Mouse (Mus musculus) layer of hippocampus, adult 18-20 months (tissue): ENCODE data around the gene Tmem231. TPM values are rescaled to one million over a fixed set of nuclear protein-coding genes. Genes with fewer than 3 reads are reported as not detected.

Experiments used
- DNase-seq, 2 experiments: peaks; one replicate each; pipeline ENCODE4 v3.0.0; 2022; ENCODE audit warnings: low spot score in 2 of 2
- long read RNA-seq: library from polyadenylated mRNA; stranded (forward); transcript quantifications from one replicate; pipeline ENCODE4 v2.0.0, GENCODE M21; 2021
- total RNA-seq, 2 experiments: library from RNA; stranded (reverse); gene quantifications; 2 replicates each; pipeline ENCODE4 v1.2.3; 2021

The Tmem231 gene
- 10 to 100 TPM; 12.4 to 14.8 TPM for total RNA-seq
- long read RNA-seq, transcript Tmem231-201 (7 exons, 2,984 nt): major isoform, 23 of 33 reads
- long read RNA-seq, partial matches to known transcripts: 3 of 33 reads
- long read RNA-seq, other reads (novel, unspliced or antisense): 7 of 33 reads

DNA sequence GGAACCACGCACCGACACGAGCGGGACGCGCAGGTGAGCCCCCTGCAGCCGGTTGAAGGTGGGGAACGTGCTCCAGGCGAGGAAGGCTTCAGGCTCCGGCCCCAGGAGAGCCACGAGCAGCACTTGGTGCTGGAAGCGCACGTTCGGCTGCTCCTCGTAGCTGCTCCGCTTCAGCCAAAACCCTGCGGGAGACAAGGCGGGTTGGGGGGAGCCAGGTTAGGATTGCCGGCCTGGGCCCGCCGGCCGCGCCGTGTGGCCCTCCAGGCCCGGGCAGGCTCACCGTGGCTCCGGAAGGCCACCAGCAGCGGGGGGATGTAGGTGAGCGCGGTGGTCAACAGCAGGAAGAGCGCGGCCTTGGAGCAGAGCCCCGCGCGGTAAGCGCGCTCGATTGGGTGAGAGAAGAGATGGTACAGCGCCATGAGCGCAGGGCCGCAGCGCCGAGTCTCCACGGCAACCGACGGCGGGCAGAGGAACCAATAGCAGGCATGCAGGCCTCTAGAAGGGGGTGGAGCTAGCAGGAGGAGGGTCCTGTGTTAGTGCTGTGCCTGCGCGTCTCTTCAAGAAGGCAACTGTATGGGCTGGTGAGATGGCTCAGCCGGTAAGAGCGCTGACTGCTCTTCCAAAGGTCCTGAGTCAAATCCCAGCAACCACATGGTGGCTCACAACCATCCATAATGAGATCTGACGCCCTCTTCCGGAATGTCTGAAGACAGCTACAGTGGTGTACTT lies at the start of gene Tmem231:
Gene Tmem231, minus strand, starts transcription at position 534 of the 729 bp plus-strand sequence.
- peak; percentile 90 to 94 for DNase-seq

DNA sequence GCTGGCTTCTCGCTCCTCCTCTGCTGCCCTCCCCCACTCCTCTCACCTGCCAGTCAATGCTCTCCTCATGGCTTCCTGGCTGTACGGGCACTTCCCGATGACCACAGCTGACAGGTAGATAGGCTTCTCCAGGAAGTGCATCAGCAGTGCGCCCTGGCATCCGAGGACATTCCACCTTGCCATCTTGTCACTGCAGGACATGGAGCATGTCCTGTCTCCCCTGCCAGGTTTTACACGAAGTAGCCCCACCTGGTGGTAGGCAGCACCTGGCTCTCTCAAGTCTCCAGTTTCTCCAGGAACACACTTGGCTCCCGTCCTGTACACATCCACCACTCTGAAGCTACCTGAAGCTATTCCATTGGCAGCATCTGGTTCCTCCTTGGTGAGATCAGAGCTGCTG lies 48.4 kb upstream of the Tmem231 start:
- no peak for DNase-seq

DNA sequence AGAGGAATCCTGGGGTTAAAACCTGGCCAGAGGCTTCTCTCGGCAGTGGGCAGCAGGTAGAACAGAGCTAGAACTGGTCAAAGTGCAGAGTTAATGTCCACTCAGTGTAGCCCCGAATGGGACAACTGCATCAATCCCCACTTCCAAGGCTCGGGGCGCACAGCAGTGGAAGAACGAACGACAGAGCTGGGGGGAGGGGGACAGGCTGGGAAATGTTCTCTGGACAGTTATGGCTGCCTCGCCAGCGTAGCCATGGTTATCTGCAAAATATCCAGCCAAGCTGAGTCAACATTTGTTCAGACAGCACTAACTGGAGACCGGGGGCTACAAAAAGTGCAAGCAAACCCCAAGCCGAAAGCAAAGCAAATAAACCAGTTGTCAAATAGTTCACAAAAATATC lies 44.5 kb upstream of the Tmem231 start:
- DNase-seq: peak in 1 of 2 experiments; percentile 28

DNA sequence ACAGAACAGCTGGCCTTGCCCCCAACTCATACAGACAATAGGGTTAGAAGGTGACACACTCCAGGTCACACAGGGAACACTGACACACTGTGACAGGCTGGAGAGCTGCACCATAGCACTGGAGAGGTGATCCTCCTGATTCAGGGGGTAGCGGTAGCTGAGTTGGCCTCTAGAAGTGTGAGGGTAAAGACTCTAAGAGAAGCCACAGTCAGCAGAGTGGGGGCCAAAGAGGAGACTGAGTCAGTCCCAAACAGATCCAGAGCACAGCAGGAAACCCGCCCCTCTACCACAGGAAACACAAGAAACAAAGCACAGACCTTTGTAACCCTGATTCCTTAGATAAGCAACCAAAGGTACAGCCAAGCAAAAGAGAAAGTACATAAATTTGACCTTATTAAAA lies 42.6 kb upstream of the Tmem231 start:
- DNase-seq: no peak

DNA sequence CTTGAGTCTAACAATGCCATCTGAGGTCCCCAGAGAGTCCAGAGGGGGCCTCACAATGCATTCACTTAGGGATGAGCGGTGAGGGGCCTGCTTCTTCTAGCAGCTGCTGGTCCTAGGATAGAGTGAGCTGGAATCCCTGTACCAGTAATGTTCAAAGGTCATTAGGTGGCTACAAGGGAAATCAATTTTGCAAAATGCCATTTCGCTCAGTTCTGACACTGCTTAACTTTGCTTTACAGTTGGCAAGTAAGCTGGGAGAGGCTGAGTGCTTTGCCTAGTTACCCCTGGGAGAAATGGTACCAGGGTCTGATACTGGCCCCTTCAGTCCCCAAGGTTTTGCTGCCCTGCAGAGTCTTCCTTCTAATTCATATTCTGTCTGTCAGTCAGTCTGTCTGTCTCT lies 42.0 kb upstream of the Tmem231 start:
- DNase-seq: no peak

DNA sequence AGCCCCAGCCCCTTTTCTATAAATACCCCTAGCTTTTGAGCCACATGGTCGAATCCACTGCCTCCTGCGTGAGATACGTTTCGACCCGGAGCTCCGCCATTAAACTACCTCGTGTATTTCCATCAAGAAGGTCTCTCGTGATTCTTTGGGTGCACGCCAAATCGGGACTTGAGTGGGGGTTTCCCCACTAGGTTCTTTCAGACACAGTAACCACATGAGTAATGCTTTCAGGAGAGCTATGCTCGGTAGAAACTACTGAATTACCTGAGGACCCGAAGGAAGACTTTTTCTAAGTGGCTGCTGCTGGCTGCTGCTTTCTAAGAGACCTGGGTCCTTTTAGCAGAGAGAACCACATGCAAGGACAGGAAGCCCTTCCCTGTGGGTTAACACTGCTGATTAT lies 40.5 kb upstream of the Tmem231 start:
- DNase-seq: no peak

DNA sequence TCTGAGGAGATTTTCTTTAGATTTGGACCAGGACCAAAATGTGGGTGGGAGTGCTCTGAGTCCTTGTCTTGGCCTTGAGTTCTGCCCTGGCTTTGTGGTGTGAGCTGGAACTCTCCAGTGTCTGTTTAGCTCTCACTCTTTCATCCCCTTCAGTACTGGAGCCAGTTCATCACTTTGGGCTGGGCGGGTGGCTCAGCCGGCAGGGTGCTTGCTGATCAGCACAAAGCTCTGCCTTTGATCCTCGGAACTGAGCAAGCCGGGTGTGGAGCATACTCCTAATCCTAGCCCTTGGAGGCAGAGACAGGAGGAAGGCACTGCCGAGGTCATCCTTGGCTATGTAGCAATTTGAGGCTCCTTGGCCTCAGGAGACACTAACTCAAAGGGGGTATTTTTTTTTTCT lies 35.3 kb upstream of the Tmem231 start:
- no peak for DNase-seq

DNA sequence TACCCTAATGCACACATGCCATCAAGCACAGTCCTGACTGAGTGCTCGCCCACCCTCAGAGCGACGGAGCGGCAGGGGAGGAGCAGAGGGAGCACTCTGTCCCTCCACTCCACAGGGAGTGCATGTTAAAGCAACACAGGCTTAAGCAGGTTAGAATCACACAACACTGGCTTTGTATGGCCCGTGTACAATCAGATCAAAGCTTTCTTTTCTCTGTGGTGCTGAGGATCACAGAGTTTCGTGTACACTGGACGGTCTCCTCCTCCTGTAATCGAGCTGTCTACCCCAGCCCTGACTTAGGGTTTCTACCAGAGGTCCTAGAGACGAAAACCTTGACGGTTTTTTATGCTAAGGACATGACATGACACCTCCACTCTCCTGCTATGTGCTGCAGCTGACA lies 34.9 kb upstream of the Tmem231 start:
- no peak for DNase-seq

DNA sequence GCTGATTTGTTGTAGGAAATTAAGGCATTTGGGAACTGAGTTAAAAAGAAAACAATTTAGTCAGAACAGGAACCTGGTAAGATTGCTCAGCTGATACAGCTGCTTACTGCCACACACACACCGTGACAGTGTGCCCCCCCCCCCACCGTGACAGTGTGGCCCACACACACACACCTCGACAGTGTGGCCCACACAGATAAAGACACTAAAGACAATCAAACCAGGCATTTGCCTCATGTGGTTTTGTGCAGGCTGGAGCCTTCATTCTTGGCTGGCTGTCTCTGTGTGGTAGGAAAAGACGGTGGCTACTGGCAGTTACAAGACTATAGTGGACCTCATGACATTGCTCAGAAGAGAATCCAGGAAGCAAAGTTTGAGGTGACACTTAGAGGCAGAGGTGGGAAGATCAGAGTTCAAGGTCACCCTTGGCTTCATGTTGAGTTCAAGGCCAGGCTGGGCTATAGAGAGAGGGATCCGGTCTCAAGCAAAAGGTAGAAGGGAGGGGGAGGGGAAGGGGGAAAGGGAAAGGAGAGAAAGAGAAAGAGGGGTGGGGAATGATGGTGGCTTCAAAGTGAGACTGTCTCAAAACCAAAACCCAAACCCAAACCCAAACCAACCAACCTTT lies 33.7 kb upstream of the Tmem231 start:
- DNase-seq: no peak

DNA sequence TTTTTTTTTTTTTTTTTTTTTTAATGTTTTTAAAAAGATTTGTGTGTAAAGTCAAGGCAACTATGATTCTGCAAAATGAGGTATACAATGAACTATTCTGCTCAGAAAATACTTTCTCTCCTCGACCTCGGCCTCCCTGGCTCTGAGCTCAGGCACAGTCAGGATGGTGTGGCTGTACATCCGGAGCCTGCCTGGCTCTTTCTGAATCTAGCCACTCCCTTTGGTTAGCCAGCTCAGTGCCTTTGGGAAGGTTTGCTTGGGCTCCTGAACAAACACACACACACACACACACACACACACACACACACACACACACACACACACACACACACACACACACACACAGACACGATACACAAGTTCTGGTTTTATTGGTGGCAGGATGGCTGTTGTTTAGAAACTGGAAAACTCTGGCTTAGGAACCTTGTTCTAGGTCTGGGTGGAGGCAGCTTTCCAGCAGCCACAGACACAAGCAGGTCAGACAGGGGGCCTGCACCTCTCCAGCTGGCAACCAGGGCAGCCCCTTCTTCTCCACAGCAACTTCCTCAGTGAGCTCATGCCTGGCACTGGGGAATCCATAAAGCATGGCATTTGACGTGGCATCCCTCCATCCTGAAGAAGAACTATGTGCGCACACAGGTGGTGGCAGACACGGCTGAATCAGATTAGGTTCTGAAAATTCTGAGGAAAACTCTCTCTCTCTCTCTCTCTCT lies 31.3 kb upstream of the Tmem231 start:
- DNase-seq: no peak

DNA sequence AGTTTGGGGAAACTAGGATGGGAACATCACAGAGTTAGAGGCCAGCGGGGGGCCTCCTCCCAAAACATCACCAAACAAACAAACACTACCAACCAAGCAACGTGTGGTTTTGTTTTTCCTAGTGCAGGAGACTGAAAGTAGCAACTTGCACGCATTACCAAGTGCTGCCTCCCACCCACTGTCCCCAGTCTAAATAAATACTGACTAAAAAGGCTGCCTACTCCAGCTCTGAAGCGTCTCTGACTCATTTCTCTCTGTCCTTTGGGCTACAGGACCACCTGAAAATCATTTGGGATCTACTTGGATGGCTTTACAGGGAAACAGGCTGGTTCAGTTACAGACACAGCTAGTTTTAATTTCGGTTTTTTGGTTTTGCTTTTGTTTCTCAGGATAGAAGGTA lies 30.7 kb upstream of the Tmem231 start:
- DNase-seq: no peak

DNA sequence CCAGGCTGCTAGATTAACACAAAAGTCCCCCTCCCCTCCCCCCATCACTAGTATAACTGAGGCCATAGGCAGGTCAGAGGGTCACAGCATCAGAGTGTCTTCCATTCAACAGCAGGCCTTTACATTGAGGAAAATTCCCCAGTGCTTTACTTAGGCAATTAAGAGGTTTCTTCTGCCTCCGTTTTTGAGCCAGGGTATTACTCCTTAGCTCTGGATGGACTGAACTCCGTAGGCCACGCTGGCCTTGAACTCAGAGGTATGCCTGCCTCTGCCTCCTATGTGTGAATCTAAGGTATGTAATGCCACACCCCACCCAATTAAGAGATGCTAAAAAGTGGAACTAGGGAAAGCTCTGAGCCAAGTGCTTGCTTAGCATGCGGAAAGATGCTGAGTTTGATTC lies 29.9 kb upstream of the Tmem231 start:
- DNase-seq: no peak

DNA sequence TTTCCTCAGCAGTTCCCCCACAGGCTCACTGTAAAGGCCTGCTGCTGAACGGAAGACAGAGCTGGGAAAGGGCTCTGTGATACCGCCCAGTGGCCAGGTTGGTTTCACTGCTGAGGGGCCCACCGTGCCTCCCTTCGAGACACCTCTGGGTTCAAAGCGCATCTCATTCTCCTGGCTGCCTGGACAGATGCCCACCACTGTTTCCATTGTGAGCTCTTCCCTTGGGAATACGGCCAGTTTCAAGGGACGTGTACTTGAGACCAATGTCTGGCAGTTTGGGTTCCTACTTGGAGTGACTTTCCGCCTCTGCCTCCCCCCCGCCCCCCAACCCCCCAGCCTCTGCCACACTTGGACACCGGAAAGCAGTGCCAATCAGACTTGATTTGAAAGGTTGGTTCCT lies 29.4 kb upstream of the Tmem231 start:
- DNase-seq: no peak

DNA sequence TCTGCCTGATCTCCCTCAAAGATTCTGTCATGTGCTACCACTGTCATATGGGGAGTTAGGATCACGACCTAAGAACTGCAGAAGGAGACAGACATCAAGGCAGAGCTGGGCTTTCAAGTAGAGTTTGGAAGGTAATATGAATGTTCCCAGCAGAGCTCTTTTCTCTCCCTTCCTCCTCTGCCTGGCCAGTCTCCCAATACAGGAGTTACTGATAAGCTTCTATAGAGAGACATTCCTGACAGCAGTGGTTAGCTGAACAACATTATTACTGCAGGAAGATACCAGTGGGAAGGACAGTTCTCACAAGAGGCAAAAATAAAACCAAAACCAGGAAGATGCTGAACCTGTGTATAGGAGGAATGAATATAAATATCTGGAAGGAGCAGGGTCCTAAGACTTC lies 28.9 kb upstream of the Tmem231 start:
- DNase-seq: no peak

DNA sequence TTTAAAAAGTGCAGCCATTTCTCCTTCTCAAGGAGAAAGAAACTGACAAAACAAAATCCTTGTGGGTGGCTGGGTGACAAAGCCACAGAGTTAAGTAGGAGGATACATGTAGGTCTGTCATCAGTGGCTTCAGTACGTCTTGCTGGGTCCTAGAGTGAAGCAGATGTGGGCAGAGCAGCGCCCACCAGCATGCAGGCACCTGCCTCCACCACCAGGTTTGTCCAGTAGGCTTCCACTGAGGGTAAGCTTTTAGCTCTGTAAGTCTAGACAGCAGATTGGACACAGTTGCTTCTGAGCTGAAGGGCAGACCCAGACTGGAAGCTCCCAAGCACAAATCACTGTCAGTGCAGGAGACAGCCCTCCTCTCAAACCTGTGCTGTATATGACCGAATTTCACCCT lies 27.6 kb upstream of the Tmem231 start:
- DNase-seq: no peak

DNA sequence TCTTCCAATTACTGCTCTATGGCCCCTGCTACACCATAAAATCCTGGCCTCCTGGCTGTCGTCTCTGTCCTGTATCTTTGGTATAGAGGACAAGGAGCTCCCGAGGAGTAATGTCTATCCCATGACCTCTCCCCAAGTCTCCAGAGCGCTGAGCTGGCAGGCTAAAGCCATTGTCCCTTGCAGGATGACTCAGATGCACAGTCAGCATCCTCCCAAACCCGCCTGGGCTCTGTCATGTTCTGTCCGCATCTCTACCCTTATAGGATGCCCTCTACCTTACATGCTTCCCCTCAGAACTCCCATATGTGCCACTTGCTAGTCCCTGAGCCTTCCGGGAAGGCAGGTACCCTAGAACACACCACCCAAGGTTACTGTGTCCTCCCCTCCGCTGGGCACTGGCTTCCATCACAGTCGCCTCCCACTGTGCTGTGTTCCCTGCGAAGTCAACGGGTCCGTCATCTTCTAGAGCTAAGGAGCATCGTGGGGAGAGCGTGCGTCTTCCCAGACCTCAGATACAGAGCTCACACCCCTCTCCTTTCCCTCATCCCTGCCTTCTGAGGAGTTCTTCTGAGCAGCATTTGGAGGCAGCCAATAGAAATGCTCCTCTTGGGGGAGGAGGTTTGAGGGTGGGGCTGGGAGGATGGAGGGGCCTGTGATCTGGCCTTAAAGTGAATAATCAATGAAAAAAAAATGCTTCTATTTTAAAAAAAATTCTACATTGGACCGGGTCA lies 27.1 kb upstream of the Tmem231 start:
- no peak for DNase-seq

DNA sequence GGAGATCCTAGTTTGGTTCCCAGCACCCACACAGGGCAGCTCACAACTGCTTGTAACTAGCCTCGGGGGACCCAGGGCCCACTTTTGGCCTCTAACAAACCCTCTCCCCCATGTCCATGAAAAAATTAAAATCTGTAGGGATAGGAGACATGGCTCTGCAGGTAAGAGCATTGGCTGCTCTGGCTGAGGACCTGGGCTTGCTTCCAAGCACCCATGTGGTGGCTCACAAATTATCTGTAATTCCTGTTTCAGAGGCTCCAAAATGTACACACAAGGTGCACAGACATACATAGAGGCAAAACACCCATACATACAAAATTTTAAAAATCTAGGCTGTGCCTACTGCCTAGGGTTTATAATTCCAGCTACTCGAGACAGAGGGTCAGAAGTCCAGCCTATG lies 23.6 kb upstream of the Tmem231 start:
- no peak for DNase-seq

DNA sequence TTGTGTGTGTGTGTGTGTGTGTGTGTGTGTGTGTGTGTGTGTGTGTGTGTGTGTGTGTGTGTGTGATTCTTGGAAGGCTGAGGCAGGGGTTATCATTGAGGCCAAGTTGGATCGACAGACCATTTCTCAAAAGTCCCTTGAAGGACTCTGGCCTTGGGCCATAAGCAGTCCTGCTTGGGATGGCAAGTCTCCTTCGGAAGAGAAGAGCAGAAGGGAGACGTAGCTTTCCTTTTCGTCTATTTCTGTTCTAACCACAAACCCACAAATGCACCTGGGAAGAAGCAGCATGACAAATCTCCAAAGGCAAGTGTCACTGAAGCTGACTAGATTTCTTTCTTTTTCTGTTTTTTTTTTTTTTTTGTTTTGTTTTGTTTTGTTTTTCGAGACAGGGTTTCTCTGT lies 22.2 kb upstream of the Tmem231 start:
- no peak for DNase-seq

DNA sequence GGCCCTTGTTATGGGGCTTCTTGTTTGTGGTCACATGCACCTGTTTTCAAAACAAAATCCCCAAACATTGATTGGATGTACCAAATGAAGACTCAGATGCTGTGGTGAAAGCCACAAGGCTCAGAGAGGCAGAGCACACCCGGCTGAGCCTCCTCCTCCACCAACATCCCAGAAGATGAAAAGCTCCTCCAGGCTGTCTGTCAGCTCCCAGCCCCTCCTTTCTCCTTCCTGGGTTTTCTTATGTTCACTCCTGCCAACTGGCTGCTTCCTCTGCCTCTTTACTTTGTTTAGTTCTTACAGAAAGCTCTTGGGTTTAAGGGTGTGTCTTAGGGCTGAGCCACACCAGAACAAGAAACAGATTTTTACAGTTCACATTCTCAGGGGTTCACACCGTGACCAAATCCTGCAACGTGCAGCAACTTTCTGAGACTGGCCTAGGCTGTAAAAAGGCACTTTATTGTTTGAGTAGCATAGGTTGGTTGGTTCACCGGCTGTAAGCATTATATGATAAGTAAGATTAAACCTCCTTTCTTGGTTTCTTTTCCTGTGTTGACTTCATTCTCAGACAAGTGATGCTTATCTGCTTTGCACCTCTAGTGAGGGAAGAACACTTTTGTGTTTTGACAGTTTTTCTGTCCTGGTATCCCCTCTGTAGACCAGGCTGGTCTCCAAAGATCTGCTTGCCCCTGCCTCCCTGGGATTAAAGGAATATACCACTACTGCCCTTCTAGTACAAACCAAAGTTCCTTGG lies 21.3 kb upstream of the Tmem231 start:
- no peak for DNase-seq

DNA sequence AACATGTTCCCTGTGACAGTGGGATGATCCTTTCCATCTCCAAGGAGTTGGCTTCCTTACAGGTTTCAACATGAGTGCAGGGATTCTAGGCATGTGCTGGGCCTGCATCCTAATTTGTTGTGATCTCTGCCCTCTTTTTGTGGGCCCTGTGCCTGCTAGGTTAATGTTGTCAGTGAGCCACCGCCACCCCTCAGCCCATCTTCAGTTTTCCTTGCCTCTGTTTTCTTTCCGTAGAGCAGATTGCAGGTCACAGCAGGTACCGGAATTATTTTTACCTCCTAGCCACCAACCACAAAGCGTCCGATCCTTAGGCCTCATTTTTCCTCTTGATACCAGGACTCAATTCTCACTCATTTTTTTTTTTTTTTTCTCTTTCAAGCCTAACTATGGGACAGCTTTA lies 18.3 kb upstream of the Tmem231 start:
- DNase-seq: no peak

DNA sequence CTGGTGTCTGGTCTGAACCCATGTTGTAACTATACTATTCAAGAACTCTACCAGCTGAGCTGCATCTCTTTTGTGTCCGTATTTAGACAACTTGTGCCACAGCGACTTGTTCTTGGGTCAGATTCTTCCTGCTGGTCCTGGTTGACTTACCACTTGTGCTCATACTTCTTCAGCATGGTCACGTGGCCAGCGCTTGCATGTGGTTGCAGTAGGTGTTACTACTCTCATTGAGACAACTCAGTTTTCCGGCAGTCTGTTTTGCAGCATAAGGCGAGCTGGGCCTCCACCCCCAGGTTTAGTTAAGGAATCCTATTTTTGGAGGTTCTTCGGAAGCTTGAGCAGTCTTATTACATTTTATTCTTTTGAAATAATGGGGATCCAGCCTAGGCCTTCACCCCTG lies 17.6 kb upstream of the Tmem231 start:
- peak; percentile 50 to 78 for DNase-seq
